Mouse (Mus musculus) hindbrain, embryonic 10.5 days (tissue): ENCODE measurements around the gene Fxyd2. TPM values are rescaled to one million over a fixed set of nuclear protein-coding genes. Genes with fewer than 3 reads are reported as not detected.

Experiments used
- DNase-seq: peaks from one replicate; pipeline ENCODE4 v3.0.0-alpha.2; 2017; ENCODE audit warnings: low spot score
- H3K27ac ChIP-seq: fragments of 300-500 bp; sonication (generic); 2 replicates; pipeline ENCODE4 v1.5.1; 2016; ENCODE audit warnings: mild to moderate bottlenecking, moderate library complexity
- H3K27me3 ChIP-seq: fragments of 300-500 bp; sonication (generic); 2 replicates; pipeline ENCODE4 v1.6.1; 2016; ENCODE audit warnings: mild to moderate bottlenecking; ENCODE audit not compliant: poor library complexity, insufficient read depth, severe bottlenecking
- H3K36me3 ChIP-seq: fragments of 300-500 bp; sonication (generic); 2 replicates; pipeline ENCODE4 v1.6.1; 2016; ENCODE audit warnings: mild to moderate bottlenecking, moderate library complexity
- H3K4me1 ChIP-seq: fragments of 300-500 bp; sonication (generic); replicated peaks from 2 replicates; pipeline ENCODE4 v1.6.1; 2016; ENCODE audit warnings: mild to moderate bottlenecking
- H3K4me3 ChIP-seq: fragments of 300-500 bp; sonication (generic); 2 replicates; pipeline ENCODE4 v1.5.1; 2016; ENCODE audit warnings: mild to moderate bottlenecking, moderate library complexity
- H3K9me3 ChIP-seq: fragments of 300-500 bp; sonication (generic); 2 replicates; pipeline ENCODE4 v1.6.1; 2016; ENCODE audit warnings: mild to moderate bottlenecking, moderate library complexity
- WGBS: fragments of 180-500 bp; shearing (Covaris S2); methylation state at CpG from one replicate; pipeline ENCODE4 v1.1.7; 2016; 5-methylcytosine and 5-hydroxymethylcytosine counted together
- polyA plus RNA-seq: library from polyadenylated mRNA; unstranded; fragments of >200 nt; fragmentation: Nextera tagmentation; extraction: Ambion mirVana; gene quantifications from 2 replicates; pipeline ENCODE4 v1.2.1, GENCODE M21; 2016

The Fxyd2 gene
- polyA plus RNA-seq, 1 experiment from 2014 or later: 1.1 TPM

- H3K27ac ChIP-seq: no peak overlapping the region
- no peak for DNase-seq
- WGBS: 54% methylated on average over 4 of the region's 4 CpGs
- no peak overlapping the region for H3K4me3 ChIP-seq
- H3K27me3 ChIP-seq: peaks cover 12% of the 10 kb centered on the region
- H3K4me1 ChIP-seq: peaks cover 12% of the 10 kb centered on the region; the same call in 1 of the 2 replicates
- H3K36me3 ChIP-seq: no peaks in the 10 kb centered on the region
- no peaks in the 10 kb centered on the region for H3K9me3 ChIP-seq
These were observed 2.4 kb downstream of the Fxyd2 start for GRCm38 (mm10) chr9:45401851-45402250.

- H3K9me3 ChIP-seq: no peaks in the 10 kb centered on the region
- DNase-seq: no peak
- 56% methylated on average over 2 of the region's 2 CpGs for WGBS
- no peak overlapping the region for H3K4me3 ChIP-seq
- peaks cover 17% of the 10 kb centered on the region for H3K4me1 ChIP-seq
- H3K36me3 ChIP-seq: no peaks in the 10 kb centered on the region
- H3K27ac ChIP-seq: no peak overlapping the region
- H3K27me3 ChIP-seq: peaks cover 17% of the 10 kb centered on the region
These were observed 3.5 kb downstream of the Fxyd2 start for GRCm38 (mm10) chr9:45402957-45403356.

DNA sequence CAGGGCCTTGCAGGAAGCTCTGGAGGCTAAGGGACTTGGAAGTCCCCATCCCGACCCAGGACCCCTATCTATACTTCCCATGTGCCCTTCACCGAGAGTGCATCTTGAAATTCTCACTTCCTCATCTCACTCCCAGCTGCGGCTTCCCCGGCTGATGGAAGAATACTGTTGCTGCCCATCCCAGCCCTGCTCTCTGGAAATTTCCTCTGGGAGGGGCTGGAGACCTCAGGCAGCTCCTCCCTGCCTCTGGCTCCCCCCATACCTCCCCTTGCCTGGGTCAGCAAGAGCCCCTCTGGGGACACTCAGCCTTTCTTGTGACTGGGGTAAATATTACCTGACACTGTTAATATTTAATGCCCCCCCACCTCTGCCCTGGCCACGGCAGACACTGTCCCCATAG is 6.2 kb downstream of the Fxyd2 start:
- no peak overlapping the region for H3K27ac ChIP-seq
- H3K4me3 ChIP-seq: no peak overlapping the region
- no peaks in the 10 kb centered on the region for H3K36me3 ChIP-seq
- no peaks in the 10 kb centered on the region for H3K9me3 ChIP-seq
- peaks cover 22% of the 10 kb centered on the region for H3K4me1 ChIP-seq
- peaks cover 33% of the 10 kb centered on the region for H3K27me3 ChIP-seq
- WGBS: 70% methylated on average over 5 of the region's 5 CpGs
- DNase-seq: no peak

GRCm38 (mm10) chr9:45406808-45407207 is 7.3 kb downstream of the Fxyd2 start:
- Histone ChIP-seq H3K4me1 (peaks cover 22% of the 10 kb centered on the region), H3K27me3 (peaks cover 40% of the 10 kb centered on the region)
- 86% methylated on average over 3 of the region's 3 CpGs for WGBS

GRCm38 (mm10) chr9:45407706-45408675 is 8.5 kb downstream of the Fxyd2 start:
- WGBS: 40% methylated on average over 33 of the region's 33 CpGs
- peak; percentile 82 for DNase-seq
- H3K9me3 ChIP-seq: no peaks in the 10 kb centered on the region
- H3K27me3 ChIP-seq: peaks cover 34% of the 10 kb centered on the region
- H3K36me3 ChIP-seq: no peaks in the 10 kb centered on the region
- H3K4me1 ChIP-seq: peaks cover 21% of the 10 kb centered on the region
- H3K4me3 ChIP-seq: peak overlapping the region; percentile 45
- H3K27ac ChIP-seq: peak overlapping the region; percentile 70; the same call in 1 of the 2 replicates

More at GRCm38 (mm10) chr9:45406808-45407207, 7.3 kb downstream of the Fxyd2 start:
- no peak for DNase-seq
- Histone ChIP-seq H3K36me3 (no peaks in the 10 kb centered on the region), H3K4me3 (no peak overlapping the region), H3K27ac (no peak overlapping the region), H3K9me3 (no peaks in the 10 kb centered on the region)

DNA sequence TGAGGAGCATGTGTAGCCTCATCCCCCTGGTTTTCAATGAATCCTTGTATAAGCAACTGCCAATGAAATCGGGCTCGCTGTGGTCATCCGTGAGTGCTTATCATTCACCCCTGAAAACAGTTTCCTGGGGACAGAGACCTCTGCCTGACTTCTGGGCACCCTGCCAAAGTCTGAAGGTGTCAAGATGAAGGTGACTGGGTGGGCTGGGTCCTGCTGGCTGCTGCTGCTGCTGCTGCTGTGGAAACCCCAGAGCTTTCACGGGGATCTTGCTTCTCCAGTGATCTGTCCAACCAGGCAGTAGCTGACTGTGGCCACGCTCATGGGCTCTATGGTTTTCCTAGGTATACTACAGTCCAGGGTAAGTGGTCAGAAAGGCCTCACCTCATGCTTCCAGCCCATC is 10.7 kb downstream of the Fxyd2 start:
- DNase-seq: no peak
- H3K27me3 ChIP-seq: peaks cover 31% of the 10 kb centered on the region
- no peak overlapping the region for H3K27ac ChIP-seq
- H3K9me3 ChIP-seq: no peaks in the 10 kb centered on the region
- WGBS: 80% methylated on average over 5 of the region's 5 CpGs
- no peak overlapping the region for H3K4me3 ChIP-seq
- H3K4me1 ChIP-seq: peaks cover 21% of the 10 kb centered on the region
- no peaks in the 10 kb centered on the region for H3K36me3 ChIP-seq

DNA sequence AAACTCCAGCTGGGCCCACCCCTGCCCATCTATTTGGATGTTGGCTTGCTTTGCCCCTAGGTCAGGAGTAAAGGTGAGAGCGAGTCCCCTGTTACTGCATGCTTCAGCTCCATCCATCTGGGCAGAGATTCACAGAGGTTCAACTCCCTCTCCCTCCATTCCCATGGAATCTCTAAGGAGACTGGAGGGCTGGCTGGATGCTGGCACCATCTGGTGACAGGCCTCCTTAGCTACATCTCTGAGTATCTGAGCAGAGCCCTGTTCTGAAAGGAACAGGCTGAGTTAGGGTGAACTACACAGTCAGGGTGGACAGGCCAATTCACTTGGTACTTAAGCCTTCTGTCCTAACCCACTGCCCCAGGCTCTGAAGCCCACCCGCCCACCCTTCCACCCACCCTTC is 11.1 kb downstream of the Fxyd2 start:
- DNase-seq: no peak
- peaks cover 31% of the 10 kb centered on the region for H3K27me3 ChIP-seq
- no peak overlapping the region for H3K27ac ChIP-seq
- no peaks in the 10 kb centered on the region for H3K36me3 ChIP-seq
- no peaks in the 10 kb centered on the region for H3K9me3 ChIP-seq
- H3K4me3 ChIP-seq: no peak overlapping the region
- peaks cover 21% of the 10 kb centered on the region for H3K4me1 ChIP-seq
- 87% methylated on average over 2 of the region's 2 CpGs for WGBS

- Histone ChIP-seq H3K27ac (no peak overlapping the region), H3K36me3 (no peaks in the 10 kb centered on the region), H3K27me3 (peaks cover 31% of the 10 kb centered on the region), H3K4me3 (no peak overlapping the region), H3K4me1 (peaks cover 18% of the 10 kb centered on the region), H3K9me3 (no peaks in the 10 kb centered on the region)
- WGBS: 79% methylated on average over 3 of the region's 3 CpGs
- no peak for DNase-seq
These were observed 11.6 kb downstream of the Fxyd2 start for GRCm38 (mm10) chr9:45411111-45411510.

DNA sequence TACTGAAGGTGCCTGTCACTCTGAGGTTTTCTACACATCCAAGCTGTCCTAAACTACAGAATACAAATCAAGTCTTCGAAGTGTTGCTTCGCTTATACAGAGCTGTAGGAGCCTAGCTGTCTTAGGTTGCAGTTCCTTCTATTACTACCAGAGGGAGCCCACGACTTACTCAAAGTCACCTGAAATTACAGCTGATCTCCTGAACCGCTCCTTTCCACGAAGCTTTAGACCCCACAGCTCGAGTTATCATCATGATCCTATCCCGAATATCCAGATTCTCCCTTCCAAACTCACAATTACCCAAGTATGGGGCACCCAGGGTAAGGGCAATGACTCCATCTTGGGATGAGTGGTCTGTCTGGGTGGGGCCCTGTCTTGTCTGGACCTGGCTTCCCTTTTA is 12.3 kb downstream of the Fxyd2 start:
- peak; percentile 15 for DNase-seq
- 25% methylated on average over 7 of the region's 7 CpGs for WGBS

GRCm38 (mm10) chr9:45412287-45412686 is 12.8 kb downstream of the Fxyd2 start:
- Histone ChIP-seq H3K36me3 (no peaks in the 10 kb centered on the region), H3K9me3 (no peaks in the 10 kb centered on the region), H3K4me1 (peaks cover 18% of the 10 kb centered on the region), H3K27me3 (peaks cover 28% of the 10 kb centered on the region), H3K4me3 (peak overlapping the region; percentile 12; the same call in 1 of the 2 replicates), H3K27ac (no peak overlapping the region)
- peak; percentile 92 for DNase-seq
- whole genome bisulfite sequencing: 7% methylated on average over 10 of the region's 10 CpGs

More for the DNA sequence above, 12.3 kb downstream of the Fxyd2 start:
- no peaks in the 10 kb centered on the region for H3K36me3 ChIP-seq
- no peak overlapping the region for H3K27ac ChIP-seq
- H3K9me3 ChIP-seq: no peaks in the 10 kb centered on the region
- peaks cover 18% of the 10 kb centered on the region for H3K4me1 ChIP-seq
- H3K4me3 ChIP-seq: peak overlapping the region; percentile 12; the same call in 1 of the 2 replicates
- peaks cover 31% of the 10 kb centered on the region for H3K27me3 ChIP-seq

DNA sequence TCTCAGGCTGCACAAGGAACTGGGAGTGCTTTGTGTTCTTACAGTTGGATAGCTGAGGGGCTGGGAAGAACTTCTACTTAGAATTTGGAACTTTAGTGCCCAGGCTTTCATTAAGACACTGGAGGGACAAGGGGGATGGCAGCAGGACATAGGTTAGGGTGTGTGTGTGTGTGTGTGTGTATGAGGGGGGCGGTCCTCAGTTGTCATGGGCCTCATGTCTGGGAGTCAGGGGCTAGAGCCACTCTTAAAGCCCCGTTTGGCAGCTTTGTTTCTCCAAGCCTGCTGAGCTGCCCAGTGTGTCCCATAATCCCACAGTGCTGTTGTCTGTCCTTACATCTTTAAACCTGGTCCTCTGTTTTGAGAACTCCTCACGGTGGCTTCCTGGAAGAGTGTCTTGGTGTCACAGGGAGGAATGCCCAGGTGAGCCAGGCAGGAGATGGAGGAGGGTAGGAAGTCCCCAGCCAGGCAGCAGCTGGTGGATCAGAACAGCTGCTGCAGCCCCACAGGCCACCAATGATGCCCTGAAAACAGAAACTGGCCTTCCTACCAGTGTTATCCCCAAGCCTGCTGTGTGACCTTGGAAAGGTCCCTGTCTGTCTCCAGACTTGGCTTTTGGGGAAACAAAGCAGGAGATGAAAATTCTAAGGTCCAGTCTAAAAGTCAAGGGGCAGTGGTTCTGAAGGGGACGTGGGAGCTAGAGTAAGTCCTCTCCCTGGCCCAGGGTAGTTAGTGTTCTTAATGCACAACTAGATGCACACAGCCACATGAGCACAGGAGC is 13.4 kb downstream of the Fxyd2 start:
- WGBS: 81% methylated on average over 4 of the region's 4 CpGs
- H3K27ac ChIP-seq: no peak overlapping the region
- DNase-seq: no peak
- no peaks in the 10 kb centered on the region for H3K9me3 ChIP-seq
- peaks cover 26% of the 10 kb centered on the region; the same call in 1 of the 2 replicates for H3K27me3 ChIP-seq
- H3K4me1 ChIP-seq: peaks cover 13% of the 10 kb centered on the region
- H3K36me3 ChIP-seq: no peaks in the 10 kb centered on the region
- no peak overlapping the region for H3K4me3 ChIP-seq

- Histone ChIP-seq H3K27me3 (peaks cover 26% of the 10 kb centered on the region; the same call in 1 of the 2 replicates), H3K4me1 (peaks cover 7% of the 10 kb centered on the region; the same call in 1 of the 2 replicates), H3K4me3 (no peak overlapping the region), H3K36me3 (no peaks in the 10 kb centered on the region), H3K9me3 (no peaks in the 10 kb centered on the region), H3K27ac (no peak overlapping the region)
- peak; percentile 46 for DNase-seq
- 55% methylated on average over 5 of the region's 5 CpGs for WGBS
These were observed 14.1 kb downstream of the Fxyd2 start for GRCm38 (mm10) chr9:45413478-45414140.
